Mouse (Mus musculus): Measurements from ENCODE around the gene Spin1.

DNA sequence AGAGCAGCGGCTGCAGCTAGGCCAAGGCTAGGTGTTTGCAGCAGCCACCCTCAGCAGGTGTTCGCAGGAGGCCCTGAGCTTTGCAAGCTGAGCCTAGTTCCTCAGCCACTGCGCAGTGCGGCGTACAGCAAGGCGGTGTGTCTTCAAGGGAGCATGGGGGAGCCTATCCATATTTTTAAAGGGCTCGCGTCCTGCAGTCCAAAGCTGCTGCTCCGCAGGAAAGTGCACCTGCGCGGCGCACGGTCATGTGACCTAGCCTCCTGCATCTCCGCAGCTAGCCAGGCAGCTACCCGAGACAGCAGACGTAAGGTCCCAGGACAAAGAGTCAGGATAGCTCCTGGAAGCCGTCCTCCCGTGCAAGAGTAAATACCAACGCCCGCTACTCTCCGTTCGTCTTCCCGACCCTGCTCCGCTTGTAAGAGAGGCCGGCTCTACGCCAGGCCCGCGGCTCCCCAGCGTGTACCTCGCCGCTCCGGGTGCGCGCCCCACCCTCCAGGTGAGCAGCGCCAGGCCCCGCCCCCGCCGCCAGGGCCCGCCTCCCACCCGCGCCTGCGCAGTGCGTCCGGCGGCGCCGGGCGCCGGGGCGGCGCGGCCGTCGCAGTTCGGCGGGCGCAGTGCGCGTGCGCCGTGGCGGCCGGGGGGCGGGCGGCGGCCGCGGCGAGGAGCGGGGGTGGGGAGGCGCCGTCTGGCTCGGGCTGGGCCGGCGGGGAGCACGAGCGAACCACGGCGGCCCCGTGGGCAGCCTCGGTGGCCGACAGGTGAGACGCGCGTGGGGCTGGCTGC lies at the start of gene Spin1:
- peak; percentile 62; the same call in 1 of the 2 replicates for TF ChIP-seq POLR2A (IDR thresholded peaks at IDR 0.05; ENCODE audit: borderline replicate concordance, control insufficient read depth, low read depth, low read length)
- no peak for TF ChIP-seq CTCF (IDR thresholded peaks at IDR 0.05; ENCODE audit: control insufficient read depth, insufficient read depth, low read length)

Measured in bone marrow, adult 2 months (tissue).